Mouse (Mus musculus): ENCODE data around the gene Abca3. TPM values are rescaled to one million over a fixed set of nuclear protein-coding genes. Genes with fewer than 3 reads are reported as not detected.

Abca3 gene
- polyA plus RNA-seq, 1 experiment from 2014 or later: 10.0 TPM

DNA sequence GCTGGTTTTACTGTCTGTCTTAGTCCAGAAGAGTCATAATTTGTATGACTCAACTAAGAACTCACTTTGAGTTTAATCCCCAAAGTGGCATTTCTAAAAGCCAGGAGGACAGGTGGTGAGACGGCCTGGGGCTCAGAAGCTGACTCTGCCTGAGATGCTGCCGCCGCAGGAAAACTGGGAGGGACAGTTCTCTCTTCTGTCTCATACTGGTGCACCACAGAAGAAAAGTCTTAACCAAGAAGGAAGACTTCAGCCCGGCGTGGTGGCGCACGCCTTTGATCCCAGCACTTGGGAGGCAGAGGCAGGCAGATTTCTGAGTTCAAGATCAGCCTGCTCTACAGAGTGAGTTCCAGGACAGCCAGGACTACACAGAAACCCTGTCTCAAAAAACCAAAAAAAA, 74.2 kb downstream of the Abca3 start:
- peak overlapping the region; percentile 83; the same call in 1 of the 2 replicates for H3K4me3 ChIP-seq
- 90% methylated on average over 7 of the region's 7 CpGs for WGBS

DNA sequence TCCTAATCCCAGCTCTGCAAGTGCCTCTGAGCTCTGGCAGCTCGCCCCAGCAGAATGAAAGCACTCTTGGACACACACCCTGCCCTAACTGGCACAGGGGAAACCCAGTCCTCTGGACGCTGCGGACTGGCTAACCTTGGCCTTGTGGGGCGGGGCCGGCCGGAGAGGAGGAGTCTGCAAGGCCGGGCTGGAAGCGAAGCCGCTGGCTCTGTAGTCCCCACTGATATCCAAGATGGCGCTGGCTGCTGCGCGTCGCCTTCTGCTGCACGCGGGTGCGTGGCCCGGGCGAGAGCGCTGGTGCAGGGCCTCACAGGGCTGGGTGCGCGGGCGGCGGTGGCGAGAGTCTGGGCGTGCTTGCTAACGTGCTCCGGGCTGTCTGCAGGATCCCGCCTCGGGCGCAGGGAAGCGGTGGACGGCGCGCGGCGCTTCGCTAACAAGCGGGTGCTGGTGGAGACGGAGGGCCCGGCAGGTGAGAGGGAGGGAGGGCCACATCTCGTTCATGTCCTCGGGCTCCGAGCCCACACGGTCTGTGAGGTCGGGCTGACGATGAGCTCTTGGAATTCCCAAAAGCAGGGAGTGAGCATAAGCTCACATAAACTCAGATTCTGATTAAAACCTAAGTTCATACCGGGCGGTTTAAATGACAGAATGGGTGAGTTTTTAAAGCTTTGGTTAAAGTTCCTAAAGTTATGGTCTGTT, 74.9 kb downstream of the Abca3 start, which contains the start of gene Eci1:
Eci1 (plus strand) TSS at position 171 of the 699 bp plus-strand sequence.
- WGBS: under 1% methylated on average over 48 of the region's 48 CpGs
- Histone ChIP-seq H3K27ac (peak within 1 kb of the TSS; percentile 98), H3K4me3 (peak within 1 kb of the TSS; percentile 83), H3K4me1 (peaks cover 16% of the 10 kb centered on the region), H3K9me3 (no peaks in the 10 kb centered on the region), H3K36me3 (replicated peaks) (peaks cover 64% of the 10 kb centered on the region), H3K27me3 (ENCODE audit: poor library complexity, severe bottlenecking) (no peaks in the 10 kb centered on the region)
- peak; percentile 92 for DNase-seq (ENCODE audit: extremely low spot score, low spot score)

More for the DNA sequence above, 74.2 kb downstream of the Abca3 start:
- H3K4me1 ChIP-seq: peaks cover 16% of the 10 kb centered on the region
- peaks cover 70% of the 10 kb centered on the region for H3K36me3 ChIP-seq (replicated peaks)
- H3K27ac ChIP-seq: no peak overlapping the region
- DNase-seq (ENCODE audit: extremely low spot score, low spot score): no peak
- no peaks in the 10 kb centered on the region for H3K9me3 ChIP-seq
- no peaks in the 10 kb centered on the region for H3K27me3 ChIP-seq (ENCODE audit: poor library complexity, severe bottlenecking)

DNA sequence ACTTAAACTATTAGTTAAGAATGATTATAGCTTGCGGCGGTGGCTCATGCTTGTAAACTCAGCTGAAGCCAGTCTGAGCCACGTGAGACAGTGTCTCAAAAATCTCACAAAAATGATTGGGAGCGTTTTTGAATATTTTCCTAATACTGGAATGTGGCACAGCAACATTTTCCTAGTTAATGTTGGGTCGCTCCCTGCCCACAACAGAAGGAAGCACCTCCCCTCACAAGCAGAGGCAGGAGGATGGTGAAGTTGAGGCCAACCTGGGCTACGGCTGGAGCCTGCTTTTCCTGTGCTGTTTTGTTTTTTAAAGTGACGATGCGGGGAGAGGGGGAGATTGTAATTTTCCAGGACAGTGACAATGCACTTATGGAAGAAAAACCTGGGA, 75.4 kb downstream of the Abca3 start:
- no peaks in the 10 kb centered on the region for H3K27me3 ChIP-seq (ENCODE audit: poor library complexity, severe bottlenecking)
- H3K36me3 ChIP-seq (replicated peaks): peaks cover 63% of the 10 kb centered on the region
- H3K9me3 ChIP-seq: no peaks in the 10 kb centered on the region
- 18% methylated on average over 8 of the region's 8 CpGs for WGBS
- no peak for DNase-seq (ENCODE audit: extremely low spot score, low spot score)
- peak overlapping the region; percentile 98 for H3K27ac ChIP-seq
- peak overlapping the region; percentile 83 for H3K4me3 ChIP-seq
- peaks cover 16% of the 10 kb centered on the region for H3K4me1 ChIP-seq

DNA sequence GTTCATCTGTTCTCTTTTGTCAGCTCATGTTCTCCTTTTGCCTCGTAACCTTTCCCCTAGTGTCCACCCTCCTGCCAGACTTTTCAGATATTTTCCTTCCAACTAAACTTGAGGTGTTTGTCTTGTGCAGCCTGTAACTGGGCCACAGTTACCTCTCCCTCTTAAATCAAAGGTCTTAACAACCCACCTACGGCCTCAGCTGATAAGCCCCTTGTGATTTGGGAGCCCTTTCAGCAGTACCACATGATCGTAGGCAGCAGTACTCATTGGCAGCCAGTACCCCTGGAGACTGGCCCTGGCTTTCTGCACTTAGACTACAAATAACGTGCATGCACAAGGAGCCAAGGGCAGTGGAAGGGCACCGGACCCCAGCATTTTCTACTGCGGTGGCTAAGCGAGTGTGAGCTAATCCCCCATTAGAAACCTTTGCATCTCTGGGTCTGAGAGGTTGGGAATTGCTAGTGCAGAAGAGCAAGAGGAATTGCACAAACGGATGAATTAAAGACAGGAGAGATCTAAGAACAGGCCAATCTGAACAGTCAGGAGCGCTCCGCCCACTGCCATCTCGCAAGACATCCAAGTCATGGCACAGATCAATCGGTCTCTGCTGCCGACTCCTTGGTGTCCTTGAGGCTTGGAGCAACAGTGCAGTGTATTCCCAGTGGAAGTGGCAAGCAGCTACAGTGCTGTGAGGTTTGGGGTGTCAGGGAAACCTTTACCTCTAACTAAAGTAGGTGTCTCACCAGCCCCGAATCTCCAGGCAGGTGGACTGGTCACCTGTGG, 77.6 kb downstream of the Abca3 start:
- DNase-seq (ENCODE audit: extremely low spot score, low spot score): no peak
- WGBS: 91% methylated on average over 14 of the region's 14 CpGs
- no peaks in the 10 kb centered on the region for H3K27me3 ChIP-seq (ENCODE audit: poor library complexity, severe bottlenecking)
- no peak overlapping the region for H3K27ac ChIP-seq
- no peak overlapping the region for H3K4me3 ChIP-seq
- peaks cover 59% of the 10 kb centered on the region for H3K36me3 ChIP-seq (replicated peaks)
- peaks cover 16% of the 10 kb centered on the region for H3K4me1 ChIP-seq
- H3K9me3 ChIP-seq: no peaks in the 10 kb centered on the region

DNA sequence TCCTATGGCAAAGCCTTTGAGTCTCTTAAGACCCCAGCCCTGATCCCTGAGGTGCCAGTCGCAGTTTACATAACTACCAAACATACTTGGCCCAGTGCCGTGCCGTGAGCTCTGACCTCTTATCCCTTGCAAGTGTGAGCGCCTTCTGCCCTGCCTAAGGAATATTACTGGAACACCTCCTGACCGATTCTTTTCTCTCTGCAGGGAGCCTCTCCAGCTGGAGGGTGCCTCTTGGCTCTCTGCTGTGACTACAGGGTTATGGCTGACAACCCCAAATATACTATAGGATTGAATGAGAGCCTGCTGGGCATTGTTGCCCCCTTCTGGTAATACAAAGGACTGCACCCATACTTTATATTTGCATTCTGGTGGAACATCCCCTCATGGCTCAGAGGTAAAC, 85.3 kb downstream of the Abca3 start:
- no peaks in the 10 kb centered on the region for H3K9me3 ChIP-seq
- no peaks in the 10 kb centered on the region for H3K27me3 ChIP-seq (ENCODE audit: poor library complexity, severe bottlenecking)
- H3K27ac ChIP-seq: no peak overlapping the region
- H3K4me1 ChIP-seq: no peaks in the 10 kb centered on the region
- no peak overlapping the region for H3K4me3 ChIP-seq
- H3K36me3 ChIP-seq (replicated peaks): peaks cover 95% of the 10 kb centered on the region
- WGBS: 82% methylated on average over 5 of the region's 5 CpGs
- DNase-seq (ENCODE audit: extremely low spot score, low spot score): no peak

DNA sequence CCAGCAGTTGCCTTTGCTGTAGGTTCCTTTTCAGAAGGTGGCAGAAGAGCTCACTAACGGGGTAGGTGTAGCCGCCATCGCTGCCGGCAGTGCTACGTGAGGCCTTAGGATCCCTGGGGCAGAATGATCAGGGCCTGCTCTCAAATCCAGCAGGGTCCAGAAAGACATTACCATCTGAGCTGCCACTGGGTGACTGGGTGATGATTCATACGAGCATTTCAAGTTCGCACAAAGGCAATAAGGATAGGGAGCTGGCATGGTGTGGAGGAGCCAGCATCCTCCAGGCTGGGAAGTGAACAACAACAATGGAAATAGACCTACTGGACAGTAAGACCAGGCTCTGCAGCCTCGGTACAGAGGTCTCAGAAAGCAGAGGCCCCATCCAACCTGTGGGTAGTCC, 88.6 kb downstream of the Abca3 start:
- H3K27me3 ChIP-seq (ENCODE audit: poor library complexity, severe bottlenecking): no peaks in the 10 kb centered on the region
- 91% methylated on average over 8 of the region's 8 CpGs for WGBS
- H3K4me1 ChIP-seq: no peaks in the 10 kb centered on the region
- no peak overlapping the region for H3K4me3 ChIP-seq
- DNase-seq (ENCODE audit: extremely low spot score, low spot score): no peak
- H3K27ac ChIP-seq: no peak overlapping the region
- H3K36me3 ChIP-seq (replicated peaks): peaks cover 100% of the 10 kb centered on the region
- H3K9me3 ChIP-seq: no peaks in the 10 kb centered on the region

DNA sequence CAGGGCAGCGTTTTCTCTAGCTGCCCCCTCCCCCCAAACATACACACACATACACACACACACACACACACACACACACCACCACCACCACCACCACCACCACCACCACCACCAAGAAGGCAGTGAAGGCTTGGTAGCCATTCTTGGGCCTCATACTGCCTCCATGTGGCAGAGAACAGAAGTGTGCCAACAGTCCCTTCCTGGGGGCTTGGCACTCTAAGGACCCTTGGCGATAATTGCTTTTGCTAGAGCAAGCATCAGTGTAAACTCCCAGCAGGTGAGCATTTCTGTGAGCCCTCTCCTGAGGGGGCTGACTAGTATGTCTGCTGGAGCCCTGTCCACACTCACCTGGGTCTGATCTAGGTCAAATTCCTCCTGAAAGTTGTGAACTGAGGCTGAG, 89.4 kb downstream of the Abca3 start:
- H3K27ac ChIP-seq: no peak overlapping the region
- H3K36me3 ChIP-seq (replicated peaks): peaks cover 100% of the 10 kb centered on the region
- H3K4me3 ChIP-seq: no peak overlapping the region

DNA sequence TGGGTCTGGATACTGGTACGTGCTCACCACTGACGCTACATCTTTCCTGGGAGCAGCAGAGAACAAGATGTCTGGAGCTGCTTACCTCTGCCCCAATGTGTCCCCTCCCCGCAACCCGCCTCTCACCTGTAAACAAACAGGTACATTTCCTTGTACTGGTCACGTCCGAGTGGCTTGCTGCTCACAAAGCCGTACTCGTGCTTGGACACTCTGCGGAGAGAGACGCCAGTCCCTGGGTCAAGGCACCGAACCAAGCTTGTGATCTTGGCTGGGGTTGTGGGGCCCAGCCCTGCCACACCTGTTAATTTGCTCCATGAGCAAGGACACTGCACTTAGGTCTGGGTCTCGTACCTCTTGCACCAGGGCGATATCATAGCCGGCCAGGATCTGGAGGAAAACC, 90.4 kb downstream of the Abca3 start:
- 94% methylated on average over 14 of the region's 14 CpGs for WGBS
- Histone ChIP-seq H3K4me3 (no peak overlapping the region), H3K36me3 (replicated peaks) (peaks cover 100% of the 10 kb centered on the region), H3K27ac (no peak overlapping the region), H3K27me3 (ENCODE audit: poor library complexity, severe bottlenecking) (no peaks in the 10 kb centered on the region), H3K4me1 (no peaks in the 10 kb centered on the region), H3K9me3 (no peaks in the 10 kb centered on the region)
- DNase-seq (ENCODE audit: extremely low spot score, low spot score): no peak

More for the DNA sequence above, 89.4 kb downstream of the Abca3 start:
- H3K9me3 ChIP-seq: no peaks in the 10 kb centered on the region
- DNase-seq (ENCODE audit: extremely low spot score, low spot score): no peak
- H3K4me1 ChIP-seq: no peaks in the 10 kb centered on the region
- 45% methylated on average over 2 of the region's 2 CpGs for WGBS
- H3K27me3 ChIP-seq (ENCODE audit: poor library complexity, severe bottlenecking): no peaks in the 10 kb centered on the region

DNA sequence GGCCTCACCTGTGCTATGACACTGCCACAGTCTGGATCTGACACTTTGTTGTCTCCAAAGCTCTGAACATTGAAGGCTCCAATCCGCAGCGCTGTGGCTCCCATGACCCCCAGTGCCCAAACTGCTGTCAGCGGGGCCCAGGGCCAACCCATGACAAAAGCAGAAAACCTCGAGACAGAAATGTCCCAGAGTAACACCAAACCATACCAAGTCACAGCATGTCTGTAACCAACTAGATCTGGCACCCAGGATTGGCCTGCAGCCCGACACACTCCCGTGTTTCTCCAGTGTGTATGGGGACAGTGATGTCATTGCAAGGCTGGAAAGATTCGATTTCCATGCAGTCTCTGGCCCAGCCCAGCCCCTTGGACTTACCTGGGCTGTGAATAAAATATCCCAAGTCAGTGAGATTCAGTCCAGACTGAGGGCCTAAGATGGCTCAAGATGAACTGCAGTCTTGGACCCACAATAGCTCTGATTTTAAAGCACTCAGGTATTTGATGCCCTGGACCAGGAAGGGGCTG, 90.9 kb downstream of the Abca3 start, which contains the start of gene Dnase1l2:
Dnase1l2 (minus strand) TSS at position 474 of the 524 bp plus-strand sequence.
- DNase-seq (ENCODE audit: extremely low spot score, low spot score): no peak
- Histone ChIP-seq H3K4me1 (no peaks in the 10 kb centered on the region), H3K4me3 (no peak within 1 kb of the TSS), H3K9me3 (no peaks in the 10 kb centered on the region), H3K27me3 (ENCODE audit: poor library complexity, severe bottlenecking) (no peaks in the 10 kb centered on the region), H3K27ac (no peak within 1 kb of the TSS), H3K36me3 (replicated peaks) (peaks cover 100% of the 10 kb centered on the region)
- WGBS: 87% methylated on average over 7 of the region's 7 CpGs

DNA sequence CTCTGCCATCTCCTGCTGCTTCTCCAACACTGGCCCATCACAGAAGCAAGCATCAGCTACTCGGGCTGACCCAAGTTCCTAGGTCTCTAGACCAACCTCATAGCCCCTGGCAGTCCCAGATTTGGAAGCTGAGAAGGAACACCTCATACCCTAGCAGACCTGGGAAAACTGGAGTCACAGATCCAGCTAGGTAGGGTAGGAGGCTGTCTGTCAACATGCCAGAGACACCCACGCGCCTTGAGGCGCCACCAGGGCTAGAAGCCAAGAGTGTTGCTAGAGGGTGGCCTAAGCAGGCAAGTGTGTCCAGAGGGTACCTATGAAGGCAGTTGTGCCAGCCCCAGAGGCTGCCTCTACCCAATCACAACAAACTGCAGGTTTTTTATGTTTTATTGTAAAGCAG, 91.7 kb downstream of the Abca3 start:
- H3K36me3 ChIP-seq (replicated peaks): peaks cover 100% of the 10 kb centered on the region
- 93% methylated on average over 4 of the region's 4 CpGs for WGBS
- no peaks in the 10 kb centered on the region for H3K4me1 ChIP-seq
- no peaks in the 10 kb centered on the region for H3K27me3 ChIP-seq (ENCODE audit: poor library complexity, severe bottlenecking)
- no peak for DNase-seq (ENCODE audit: extremely low spot score, low spot score)
- no peak overlapping the region for H3K4me3 ChIP-seq
- H3K9me3 ChIP-seq: no peaks in the 10 kb centered on the region
- H3K27ac ChIP-seq: no peak overlapping the region

DNA sequence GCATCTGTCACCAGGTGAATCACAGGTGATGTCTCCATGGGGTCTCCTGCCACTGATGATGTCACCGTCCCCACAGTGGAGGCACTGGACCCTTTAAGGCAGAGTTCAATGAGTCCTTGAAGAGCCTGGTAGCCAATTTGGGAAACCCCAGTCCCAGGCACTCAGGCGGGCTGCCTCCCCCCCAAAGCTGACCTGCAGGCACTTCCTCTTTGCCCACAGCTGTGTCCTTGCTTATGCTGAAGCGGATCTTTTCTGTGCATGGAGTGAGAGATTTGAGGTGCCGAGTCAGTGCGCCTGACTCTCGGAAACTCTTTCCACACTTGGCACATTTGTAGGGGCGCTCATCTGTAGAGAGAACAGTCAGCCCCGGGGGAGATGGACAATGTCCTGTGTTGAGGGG, 94.8 kb downstream of the Abca3 start:
- H3K9me3 ChIP-seq: no peaks in the 10 kb centered on the region
- H3K27ac ChIP-seq: no peak overlapping the region
- peaks cover 100% of the 10 kb centered on the region for H3K36me3 ChIP-seq (replicated peaks)
- 91% methylated on average over 8 of the region's 8 CpGs for WGBS
- no peaks in the 10 kb centered on the region for H3K27me3 ChIP-seq (ENCODE audit: poor library complexity, severe bottlenecking)
- H3K4me3 ChIP-seq: no peak overlapping the region
- no peaks in the 10 kb centered on the region for H3K4me1 ChIP-seq
- no peak for DNase-seq (ENCODE audit: extremely low spot score, low spot score)

DNA sequence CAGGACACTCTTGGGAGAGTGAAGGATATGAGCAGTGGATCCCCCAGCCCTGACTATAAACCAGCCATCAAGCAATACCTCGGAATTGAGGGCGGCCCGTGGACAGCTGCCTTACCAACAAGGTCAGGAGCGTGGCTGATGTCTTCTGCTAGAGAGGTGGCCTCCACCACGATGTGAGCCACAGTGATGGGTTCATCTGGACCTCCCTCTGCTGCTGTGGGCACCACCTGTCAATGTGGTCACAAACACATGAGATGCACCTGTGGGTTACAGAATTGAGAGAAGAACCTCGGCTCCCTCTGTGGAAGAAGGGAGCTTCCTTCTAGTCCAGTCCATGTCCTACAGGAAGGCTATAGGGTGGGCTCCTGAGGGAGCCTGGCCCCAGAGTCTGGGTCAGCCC, 97.8 kb downstream of the Abca3 start:
- DNase-seq (ENCODE audit: extremely low spot score, low spot score): no peak
- Histone ChIP-seq H3K4me3 (no peak overlapping the region), H3K9me3 (no peaks in the 10 kb centered on the region), H3K4me1 (peaks cover 15% of the 10 kb centered on the region), H3K27ac (no peak overlapping the region), H3K36me3 (replicated peaks) (peaks cover 73% of the 10 kb centered on the region), H3K27me3 (ENCODE audit: poor library complexity, severe bottlenecking) (no peaks in the 10 kb centered on the region)
- 94% methylated on average over 6 of the region's 6 CpGs for WGBS

DNA sequence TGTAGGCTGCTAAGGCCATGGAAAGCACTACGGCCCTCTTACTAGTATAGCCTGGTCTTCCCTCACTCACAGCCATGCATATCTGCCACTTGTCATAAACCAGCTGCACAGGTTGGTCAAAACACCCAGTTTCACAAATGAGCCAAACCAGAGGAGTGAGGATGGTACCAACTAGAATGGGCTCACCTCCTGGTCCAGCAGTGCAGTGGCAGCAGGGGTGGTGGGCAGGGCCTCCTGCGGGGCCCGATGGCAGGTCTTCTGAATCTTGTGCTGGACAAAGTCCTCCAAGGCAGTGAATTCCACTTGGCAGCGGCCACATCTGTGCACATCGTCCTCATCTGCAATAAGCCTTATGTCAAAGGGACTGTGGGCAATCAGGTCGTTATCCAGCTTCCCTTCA, 99.5 kb downstream of the Abca3 start:
- H3K36me3 ChIP-seq (replicated peaks): peaks cover 56% of the 10 kb centered on the region
- DNase-seq (ENCODE audit: extremely low spot score, low spot score): no peak
- H3K4me1 ChIP-seq: peaks cover 22% of the 10 kb centered on the region
- H3K27ac ChIP-seq: no peak overlapping the region
- no peak overlapping the region for H3K4me3 ChIP-seq
- H3K27me3 ChIP-seq (ENCODE audit: poor library complexity, severe bottlenecking): no peaks in the 10 kb centered on the region
- 95% methylated on average over 6 of the region's 6 CpGs for WGBS
- H3K9me3 ChIP-seq: no peaks in the 10 kb centered on the region
